Mouse (Mus musculus) intestine, postnatal 0 days (tissue): ENCODE data around the gene Cuedc1. TPM values are rescaled to one million over a fixed set of nuclear protein-coding genes. Genes with fewer than 3 reads are reported as not detected.

Source experiments
- ATAC-seq: fragments of 200-750 bp; cut with Nextera tagmentation; 2 replicates; pipeline ENCODE4 v1.8.0; 2017; ENCODE audit warnings: mild to moderate bottlenecking, moderate TSS enrichment, moderate library complexity
- H3K27ac ChIP-seq: fragments of 300-500 bp; sonication (generic); 2 replicates; pipeline ENCODE4 v1.5.1; 2014; ENCODE audit warnings: mild to moderate bottlenecking, low read depth, low read length, moderate library complexity
- H3K27me3 ChIP-seq: fragments of 300-500 bp; sonication (generic); replicated peaks from 2 replicates; pipeline ENCODE4 v1.6.1; 2014; ENCODE audit warnings: low read length, mixed read lengths; ENCODE audit not compliant: control insufficient read depth, insufficient read depth
- H3K36me3 ChIP-seq: fragments of 300-500 bp; sonication (generic); 2 replicates; pipeline ENCODE4 v1.6.1; 2014; ENCODE audit warnings: mild to moderate bottlenecking, moderate library complexity; ENCODE audit not compliant: control insufficient read depth, insufficient read depth
- H3K4me1 ChIP-seq: fragments of 300-500 bp; sonication (generic); replicated peaks from 2 replicates; pipeline ENCODE4 v1.6.1; 2014; ENCODE audit warnings: antibody characterized with exemption, low read length, mixed read lengths; ENCODE audit not compliant: control insufficient read depth, insufficient read depth
- H3K4me2 ChIP-seq: fragments of 300-500 bp; sonication (generic); replicated peaks from 2 replicates; pipeline ENCODE4 v1.6.1; 2014; ENCODE audit warnings: low read depth, mild to moderate bottlenecking, moderate library complexity
- H3K4me3 ChIP-seq: fragments of 300-500 bp; sonication (generic); 2 replicates; pipeline ENCODE4 v1.5.1; 2014; ENCODE audit warnings: low read depth, low read length
- H3K9ac ChIP-seq: fragments of 300-500 bp; sonication (generic); 2 replicates; pipeline ENCODE4 v1.6.1; 2014; ENCODE audit warnings: mild to moderate bottlenecking, low read depth, low read length
- H3K9me3 ChIP-seq: fragments of 300-500 bp; sonication (generic); 2 replicates; pipeline ENCODE4 v1.6.1; 2016; ENCODE audit warnings: mixed run types; ENCODE audit not compliant: control insufficient read depth
- CTCF ChIP-seq: sonication (generic); IDR thresholded peaks from 2 replicates; pipeline ENCODE4 v1.5.1; 2016; ENCODE audit warnings: low read depth, mild to moderate bottlenecking, control low read depth, antibody characterized with exemption, moderate library complexity
- WGBS: fragments of 180-500 bp; shearing (Covaris S2); extraction: QIAGEN DNeasy Blood & Tissue Kit; methylation state at CpG from one replicate; pipeline ENCODE4 v1.1.7; 2014; 5-methylcytosine and 5-hydroxymethylcytosine counted together
- polyA plus RNA-seq: library from polyadenylated mRNA; unstranded; fragments of >200 nt; fragmentation: Nextera tagmentation; extraction: Ambion mirVana; gene quantifications from 2 replicates; pipeline ENCODE4 v1.2.1, GENCODE M21; 2015

Gene Cuedc1
- polyA plus RNA-seq, 1 experiment from 2014 or later = 7.1 TPM

GRCm38 (mm10) chr11:88156403-88156802, 58.5 kb downstream of the Cuedc1 start:
- H3K4me1 ChIP-seq = peaks cover 8% of the 10 kb centered on the region; the same call in 1 of the 2 replicates
- WGBS = 53% methylated on average over 2 of the region's 2 CpGs
- H3K4me3 ChIP-seq = no peak overlapping the region
- no peaks in the 10 kb centered on the region for H3K9me3 ChIP-seq
- H3K27me3 ChIP-seq = no peaks in the 10 kb centered on the region
- no peak overlapping the region for H3K9ac ChIP-seq
- no peak for TF ChIP-seq CTCF
- H3K27ac ChIP-seq = peak overlapping the region; percentile 62
- no peak for ATAC-seq
- H3K4me2 ChIP-seq = no peak overlapping the region
- no peaks in the 10 kb centered on the region for H3K36me3 ChIP-seq

- ATAC-seq = no peak
- H3K9ac ChIP-seq = no peak overlapping the region
- TF ChIP-seq CTCF = no peak
- no peak overlapping the region for H3K4me3 ChIP-seq
- no peaks in the 10 kb centered on the region for H3K36me3 ChIP-seq
- no peak overlapping the region for H3K4me2 ChIP-seq
- H3K27ac ChIP-seq = peak overlapping the region; percentile 11; the same call in 1 of the 2 replicates
- H3K27me3 ChIP-seq = no peaks in the 10 kb centered on the region
- H3K9me3 ChIP-seq = no peaks in the 10 kb centered on the region
- 56% methylated on average over 5 of the region's 5 CpGs for WGBS
- H3K4me1 ChIP-seq = 0 out of 2 replicates have a peak, but pooled peaks cover 4% of the 10 kb centered on the region
Measured at GRCm38 (mm10) chr11:88158842-88159246, 61.0 kb downstream of the Cuedc1 start.

- 0 out of 2 replicates have a peak, but pooled peaks cover 4% of the 10 kb centered on the region for H3K4me1 ChIP-seq
- H3K4me3 ChIP-seq = no peak overlapping the region
- H3K27ac ChIP-seq = peak overlapping the region; percentile 36
- no peak for TF ChIP-seq CTCF
- WGBS = 66% methylated on average over 11 of the region's 11 CpGs
- no peak overlapping the region for H3K4me2 ChIP-seq
- H3K9me3 ChIP-seq = no peaks in the 10 kb centered on the region
- no peak overlapping the region for H3K9ac ChIP-seq
- H3K27me3 ChIP-seq = no peaks in the 10 kb centered on the region
- H3K36me3 ChIP-seq = no peaks in the 10 kb centered on the region
- no peak for ATAC-seq
Measured at GRCm38 (mm10) chr11:88159389-88159788, 61.5 kb downstream of the Cuedc1 start.

GRCm38 (mm10) chr11:88160316-88160715, 62.5 kb downstream of the Cuedc1 start:
- H3K4me1 ChIP-seq = peaks cover 4% of the 10 kb centered on the region; the same call in 1 of the 2 replicates
- no peak overlapping the region for H3K4me3 ChIP-seq
- H3K36me3 ChIP-seq = no peaks in the 10 kb centered on the region
- TF ChIP-seq CTCF = no peak
- no peaks in the 10 kb centered on the region for H3K9me3 ChIP-seq
- H3K27me3 ChIP-seq = no peaks in the 10 kb centered on the region
- no peak overlapping the region for H3K9ac ChIP-seq
- no peak overlapping the region for H3K4me2 ChIP-seq
- H3K27ac ChIP-seq = no peak overlapping the region
- no peak for ATAC-seq
- WGBS = 55% methylated on average over 5 of the region's 5 CpGs

GRCm38 (mm10) chr11:88161051-88161581, 63.3 kb downstream of the Cuedc1 start:
- Histone ChIP-seq H3K9ac (no peak overlapping the region), H3K27ac (peak overlapping the region; percentile 77), H3K9me3 (no peaks in the 10 kb centered on the region), H3K4me1 (peaks cover 4% of the 10 kb centered on the region; the same call in 1 of the 2 replicates), H3K4me3 (peak overlapping the region; percentile 39), H3K4me2 (peak overlapping the region; percentile 80), H3K27me3 (no peaks in the 10 kb centered on the region), H3K36me3 (no peaks in the 10 kb centered on the region)
- TF ChIP-seq CTCF = no peak
- 3% methylated on average over 16 of the region's 33 CpGs for WGBS
- peak; percentile 50 for ATAC-seq

- H3K4me2 ChIP-seq = peak overlapping the region; percentile 80
- H3K27me3 ChIP-seq = no peaks in the 10 kb centered on the region
- peak; percentile 73 for ATAC-seq
- WGBS = 1% methylated on average over 15 of the region's 15 CpGs
- peak; percentile 94 for TF ChIP-seq CTCF
- no peaks in the 10 kb centered on the region; the same call in 1 of the 2 replicates for H3K4me1 ChIP-seq
- peak overlapping the region; percentile 39 for H3K4me3 ChIP-seq
- peak overlapping the region; percentile 61; the same call in 1 of the 2 replicates for H3K27ac ChIP-seq
- H3K9ac ChIP-seq = peak overlapping the region; percentile 32; the same call in 1 of the 2 replicates
- no peaks in the 10 kb centered on the region for H3K36me3 ChIP-seq
- no peaks in the 10 kb centered on the region for H3K9me3 ChIP-seq
Measured at GRCm38 (mm10) chr11:88161651-88162362, 63.9 kb downstream of the Cuedc1 start.
